8 mouse cellular contexts compared by ENCODE assay signal in the genomic region with DNA sequence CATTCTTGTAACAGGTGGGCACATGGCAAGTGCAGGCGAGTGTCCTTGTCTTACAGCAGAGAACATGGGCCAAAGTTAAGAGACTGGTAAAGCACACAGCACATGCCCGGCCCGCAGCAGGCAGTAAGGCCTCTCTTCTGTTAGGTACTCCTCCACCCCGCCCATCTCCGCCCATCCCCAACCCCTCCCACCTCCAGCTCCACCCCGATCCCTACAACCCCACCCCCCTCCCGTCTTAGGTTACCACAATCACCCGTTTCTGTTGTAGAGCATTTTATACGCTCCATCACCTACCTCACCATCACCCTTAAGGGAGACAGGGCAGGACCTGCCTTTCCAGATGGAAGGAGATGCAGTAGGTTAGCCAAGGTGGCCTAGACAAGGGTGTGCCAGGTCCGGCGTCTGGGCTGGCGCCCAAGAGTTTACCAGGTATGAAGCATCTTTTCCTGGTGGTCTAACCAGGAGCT. TPM values are rescaled to one million over a fixed set of nuclear protein-coding genes. Genes with fewer than 3 reads are reported as not detected.
DNase-seq lines count a peak whose midpoint lies in the region; ATAC-seq and TF ChIP-seq lines count a peak whose summit lies in the region.

Opn1sw (minus strand) TSS at position 417 of the 467 bp plus-strand sequence.

- H3K4me2 ChIP-seq in heart, embryonic 12.5 days, result peak within 1 kb of the TSS; percentile 63
- peak within 1 kb of the TSS; percentile 47 for H3K4me2 ChIP-seq in embryonic facial prominence, embryonic 15.5 days (replicated peaks)
- H3K4me2 ChIP-seq in intestine, embryonic 16.5 days (ENCODE audit: low read depth, low read length), result peak within 1 kb of the TSS; percentile 44
- peak within 1 kb of the TSS; percentile 39 for H3K4me2 ChIP-seq in lung, postnatal 0 days (replicated peaks; ENCODE audit: low read depth, low read length)

- peak within 1 kb of the TSS; percentile 30 for H3K27ac ChIP-seq in heart, embryonic 12.5 days (ENCODE audit: poor library complexity, severe bottlenecking)
- no peak within 1 kb of the TSS for H3K27ac ChIP-seq in ES-Bruce4 (ENCODE audit: insufficient read depth, low read length)
- H3K27ac ChIP-seq in embryonic facial prominence, embryonic 15.5 days (replicated peaks), result peak within 1 kb of the TSS; percentile 86
- peak within 1 kb of the TSS; percentile 3; the same call in 1 of the 2 replicates for H3K27ac ChIP-seq in intestine, embryonic 16.5 days (ENCODE audit: low read length)
- H3K27ac ChIP-seq in lung, postnatal 0 days (ENCODE audit: low read length), result no peak within 1 kb of the TSS; the same call in 1 of the 2 replicates

- peak; percentile 78 for ATAC-seq in heart, embryonic 12.5 days (ENCODE audit: insufficient number of reproducible peaks, low FRiP score)
- peak; percentile 73 for ATAC-seq in embryonic facial prominence, embryonic 15.5 days (ENCODE audit: insufficient number of reproducible peaks, low FRiP score, low TSS enrichment, low read depth)
- ATAC-seq in intestine, embryonic 16.5 days, result peak; percentile 80
- ATAC-seq in lung, postnatal 0 days, result peak; percentile 65

- H3K27me3 ChIP-seq in heart, embryonic 12.5 days (replicated peaks), result 0 out of 2 replicates have a peak, but pooled peaks cover 3% of the 10 kb centered on the region
- no peaks in the 10 kb centered on the region for H3K27me3 ChIP-seq in ES-Bruce4 (ENCODE audit: control insufficient read depth, insufficient read depth, low read length, poor library complexity, severe bottlenecking)
- H3K27me3 ChIP-seq in embryonic facial prominence, embryonic 15.5 days, result no peaks in the 10 kb centered on the region
- H3K27me3 ChIP-seq in intestine, embryonic 16.5 days (replicated peaks; ENCODE audit: control insufficient read depth, insufficient read depth, low read length), result no peaks in the 10 kb centered on the region
- 0 out of 2 replicates have a peak, but pooled peaks cover 3% of the 10 kb centered on the region for H3K27me3 ChIP-seq in lung, postnatal 0 days (replicated peaks; ENCODE audit: insufficient read depth, low read length)

- TF ChIP-seq EP300 in ES-Bruce4 (IDR thresholded peaks at IDR 0.05; ENCODE audit: insufficient read depth, low read depth, low read length), result no peak
- TF ChIP-seq EP300 in lung, postnatal 0 days (IDR thresholded peaks at IDR 0.05), result no peak

- H3K36me3 ChIP-seq in heart, embryonic 12.5 days, result no peaks in the 10 kb centered on the region
- no peaks in the 10 kb centered on the region for H3K36me3 ChIP-seq in ES-Bruce4 (ENCODE audit: control insufficient read depth, insufficient read depth, low read length, poor library complexity, severe bottlenecking)
- no peaks in the 10 kb centered on the region for H3K36me3 ChIP-seq in embryonic facial prominence, embryonic 15.5 days
- H3K36me3 ChIP-seq in intestine, embryonic 16.5 days (ENCODE audit: control insufficient read depth, insufficient read depth, low read length), result no peaks in the 10 kb centered on the region
- H3K36me3 ChIP-seq in lung, postnatal 0 days (ENCODE audit: insufficient read depth, low read length), result no peaks in the 10 kb centered on the region

- DNase-seq in heart, adult 18-20 months, result no peak
- peak; percentile 60 for DNase-seq in lung, postnatal 0 days (ENCODE audit: low spot score)
- no peak for DNase-seq in right cerebral cortex, postnatal 25 days
- no peak for DNase-seq in right cerebral cortex, postnatal 10 days (ENCODE audit: low spot score in 2 of 2)

- H3K9me3 ChIP-seq in heart, embryonic 12.5 days (replicated peaks), result no peaks in the 10 kb centered on the region
- H3K9me3 ChIP-seq in ES-Bruce4 (replicated peaks; ENCODE audit: control insufficient read depth, insufficient read depth, low read length, poor library complexity, severe bottlenecking), result no peaks in the 10 kb centered on the region
- no peaks in the 10 kb centered on the region for H3K9me3 ChIP-seq in embryonic facial prominence, embryonic 15.5 days (replicated peaks)
- no peaks in the 10 kb centered on the region for H3K9me3 ChIP-seq in intestine, embryonic 16.5 days (ENCODE audit: control insufficient read depth, low read length)
- no peaks in the 10 kb centered on the region for H3K9me3 ChIP-seq in lung, postnatal 0 days (ENCODE audit: low read length)

- TF ChIP-seq POLR2A in ES-Bruce4 (IDR thresholded peaks at IDR 0.05; ENCODE audit: insufficient read depth, low read length), result peak; percentile 84

- H3K9ac ChIP-seq in heart, embryonic 12.5 days, result peak within 1 kb of the TSS; percentile 64
- H3K9ac ChIP-seq in ES-Bruce4 (ENCODE audit: low read depth, poor library complexity, severe bottlenecking), result no peak within 1 kb of the TSS
- H3K9ac ChIP-seq in embryonic facial prominence, embryonic 15.5 days, result no peak within 1 kb of the TSS; the same call in 1 of the 2 replicates
- 0 out of 2 replicates have a peak within 1 kb of the TSS, but pooled peaks have one; percentile 12 for H3K9ac ChIP-seq in intestine, embryonic 16.5 days (ENCODE audit: low read depth, low read length)
- no peak within 1 kb of the TSS for H3K9ac ChIP-seq in lung, postnatal 0 days (replicated peaks; ENCODE audit: low read depth)

- 3% methylated on average over 12 of the region's 12 CpGs for WGBS in heart, embryonic 12.5 days
- WGBS in embryonic facial prominence, embryonic 15.5 days, result 3% methylated on average over 12 of the region's 12 CpGs
- WGBS in intestine, embryonic 16.5 days, result 7% methylated on average over 12 of the region's 12 CpGs
- WGBS in lung, postnatal 0 days, result 2% methylated on average over 12 of the region's 12 CpGs

- H3K4me1 ChIP-seq in heart, embryonic 12.5 days (replicated peaks), result peaks cover 28% of the 10 kb centered on the region
- H3K4me1 ChIP-seq in ES-Bruce4 (ENCODE audit: control insufficient read depth, insufficient read depth, low read length), result no peaks in the 10 kb centered on the region
- H3K4me1 ChIP-seq in embryonic facial prominence, embryonic 15.5 days, result peaks cover 24% of the 10 kb centered on the region
- H3K4me1 ChIP-seq in intestine, embryonic 16.5 days (ENCODE audit: control insufficient read depth, insufficient read depth, low read length), result peaks cover 17% of the 10 kb centered on the region
- H3K4me1 ChIP-seq in lung, postnatal 0 days (ENCODE audit: insufficient read depth, low read depth, low read length), result peaks cover 3% of the 10 kb centered on the region; the same call in 1 of the 2 replicates

- H3K4me3 ChIP-seq in heart, embryonic 12.5 days, result peak within 1 kb of the TSS; percentile 51
- H3K4me3 ChIP-seq in ES-Bruce4 (ENCODE audit: low read depth, low read length), result peak within 1 kb of the TSS; percentile 59
- H3K4me3 ChIP-seq in embryonic facial prominence, embryonic 15.5 days (replicated peaks), result peak within 1 kb of the TSS; percentile 41
- peak within 1 kb of the TSS; percentile 29 for H3K4me3 ChIP-seq in intestine, embryonic 16.5 days (ENCODE audit: low read length)
- no peak within 1 kb of the TSS for H3K4me3 ChIP-seq in lung, postnatal 0 days (ENCODE audit: low read depth, low read length)

- TF ChIP-seq CTCF in ES-Bruce4 (IDR thresholded peaks at IDR 0.05; ENCODE audit: low read depth, low read length), result no peak
- no peak for TF ChIP-seq CTCF in lung, postnatal 0 days (IDR thresholded peaks at IDR 0.05)

RNA-seq across cellular contexts. Expression of gene Opn1sw, which starts in this region (rescaled TPM):
- 0.65 and 0.69 TPM in 2 replicates for polyA plus RNA-seq in heart, embryonic 12.5 days (2016; fragmentation: Nextera tagmentation; extraction: Ambion mirVana)
- total RNA-seq in heart, adult 18-20 months (2021), result not detected
- not detected in 2 replicates for polyA plus RNA-seq in ES-Bruce4 (2011; ENCODE audit: insufficient read depth, insufficient read length, low read depth, missing spikeins)
- polyA plus RNA-seq in embryonic facial prominence, embryonic 15.5 days (2015; fragmentation: Nextera tagmentation; extraction: Ambion mirVana), result 0.85 and 1.2 TPM in 2 replicates
- polyA plus RNA-seq in intestine, embryonic 16.5 days (2015; fragmentation: Nextera tagmentation; extraction: Ambion mirVana), result 0.27 and 0.40 TPM in 2 replicates
- polyA plus RNA-seq in lung, postnatal 0 days (2015; fragmentation: Nextera tagmentation; extraction: Ambion mirVana), result 0.30 and 0.56 TPM in 2 replicates

Comparison
In these comparisons a context has a peak if more than half of its experiments do, and no peak if none do; other contexts are left out.
1. Peak in ATAC-seq, H3K4me3 ChIP-seq, H3K27ac ChIP-seq, H3K9ac ChIP-seq and H3K4me2 ChIP-seq in heart, embryonic 12.5 days; RNA of the gene not detected or under 1 TPM.
2. Peak in ATAC-seq, H3K4me3 ChIP-seq, H3K27ac ChIP-seq, H3K9ac ChIP-seq and H3K4me2 ChIP-seq in intestine, embryonic 16.5 days; RNA of the gene not detected or under 1 TPM.
3. Peak in DNase-seq, ATAC-seq and H3K4me2 ChIP-seq in lung, postnatal 0 days; RNA of the gene not detected or under 1 TPM.